Mouse (Mus musculus) hindlimb bud, embryonic 11.5 days (tissue): ENCODE measurements at regions not wholly inside any gene's neighbourhood (a gene's known extent, or its start where the extent isn't known, plus 50 kb on each side); places are given as distances from the start of the nearest gene placed in this dataset.

Experiments used
- DNase-seq: peaks from one replicate; pipeline ENCODE4 v3.0.0-alpha.2; 2012; ENCODE audit warnings: low read depth, low spot score; ENCODE audit errors: extremely low spot score

DNA sequence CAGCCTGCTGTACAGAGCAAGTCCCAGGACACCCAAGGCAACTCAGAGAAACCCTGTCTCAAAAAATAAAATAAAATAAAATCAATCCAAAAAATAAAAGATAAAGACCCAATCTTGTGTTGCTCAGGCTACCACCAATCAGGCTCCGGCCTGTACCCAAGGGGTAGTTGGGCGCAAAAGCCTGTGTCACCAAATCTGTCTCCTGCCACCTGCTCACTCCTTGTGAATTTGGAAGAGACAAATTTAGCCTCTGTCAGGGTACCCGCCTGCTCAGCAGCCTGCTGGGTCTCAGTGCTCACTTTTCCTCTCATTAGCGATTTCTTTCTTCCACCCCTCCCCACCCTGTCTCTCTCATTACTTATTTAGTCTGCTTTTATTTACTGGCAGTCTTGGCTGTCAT, 54.6 kb downstream of the Sox4 start:
- no peak for DNase-seq

GRCm38 (mm10) chr13:28892896-28893295, 60.6 kb downstream of the Sox4 start:
- DNase-seq: no peak

DNA sequence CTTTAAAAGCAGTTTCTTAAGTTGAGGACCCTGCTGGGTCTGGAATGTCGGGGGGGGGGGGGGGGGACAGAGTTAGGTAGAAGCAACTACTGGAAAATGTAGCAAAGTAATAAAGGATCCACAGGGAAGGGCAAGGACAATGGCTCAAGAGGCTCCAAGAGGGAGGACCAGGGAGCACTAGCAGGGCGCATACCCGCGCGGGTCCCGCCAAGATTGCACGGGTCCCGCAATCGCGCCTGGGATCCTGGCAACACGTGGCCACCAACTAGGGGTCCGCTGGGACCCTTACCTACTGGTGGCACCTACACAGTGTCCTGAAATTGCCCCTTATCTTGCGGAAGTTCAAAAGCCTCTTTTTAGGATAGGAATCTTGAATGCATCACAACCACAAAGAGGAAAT, 66.4 kb downstream of the Sox4 start:
- no peak for DNase-seq

GRCm38 (mm10) chr13:28886691-28887090, 66.8 kb downstream of the Sox4 start:
- no peak for DNase-seq

GRCm38 (mm10) chr13:28885083-28886037, 68.2 kb downstream of the Sox4 start:
- peak; percentile 18 for DNase-seq

GRCm38 (mm10) chr13:28884191-28884820, 69.2 kb downstream of the Sox4 start:
- no peak for DNase-seq

DNA sequence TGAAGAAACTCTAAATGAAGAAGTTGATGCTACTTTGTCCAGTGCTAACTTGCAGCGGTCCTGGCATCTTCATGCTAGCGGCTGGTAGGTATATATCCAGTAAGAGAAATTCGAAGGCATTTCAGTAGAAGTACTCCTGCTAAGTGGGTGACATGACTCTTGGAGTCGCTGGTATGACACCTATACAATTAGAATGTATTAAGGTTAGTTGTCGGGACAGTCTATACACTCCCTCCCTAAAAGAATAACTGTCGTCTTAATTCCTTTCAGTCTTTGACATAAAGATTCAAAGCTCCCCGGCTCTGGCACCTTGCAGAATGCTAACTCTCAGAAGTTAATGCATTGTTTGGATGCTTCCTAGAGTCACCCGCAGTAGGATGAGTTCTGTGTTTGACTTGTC, 70.1 kb downstream of the Sox4 start:
- no peak for DNase-seq

GRCm38 (mm10) chr13:28880888-28881287, 72.6 kb downstream of the Sox4 start:
- no peak for DNase-seq

- no peak for DNase-seq
Measured at GRCm38 (mm10) chr13:28878692-28879091, 74.8 kb downstream of the Sox4 start.

GRCm38 (mm10) chr13:28876771-28877170, 76.7 kb downstream of the Sox4 start:
- no peak for DNase-seq

DNA sequence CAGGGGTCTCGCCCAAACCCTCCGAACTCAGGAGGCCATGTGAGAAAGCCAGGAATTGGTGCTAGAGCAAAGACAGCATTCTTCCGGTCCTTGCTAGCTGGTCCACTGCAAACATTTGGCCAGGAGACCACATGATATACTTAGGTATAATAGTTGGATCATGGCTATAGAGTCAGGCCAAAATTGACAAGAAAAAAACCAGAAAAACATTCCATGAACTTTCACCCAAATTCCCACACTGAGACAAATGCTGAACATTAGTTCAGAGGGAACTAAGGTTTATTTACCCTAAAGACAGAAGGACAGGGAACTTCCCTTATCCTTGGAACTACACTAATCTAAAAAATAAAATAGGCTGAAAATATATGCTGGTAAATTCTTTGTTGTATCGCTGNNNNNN, 82.8 kb downstream of the Sox4 start:
- no peak for DNase-seq

GRCm38 (mm10) chr13:28867210-28867609, 86.3 kb downstream of the Sox4 start:
- DNase-seq: no peak

DNA sequence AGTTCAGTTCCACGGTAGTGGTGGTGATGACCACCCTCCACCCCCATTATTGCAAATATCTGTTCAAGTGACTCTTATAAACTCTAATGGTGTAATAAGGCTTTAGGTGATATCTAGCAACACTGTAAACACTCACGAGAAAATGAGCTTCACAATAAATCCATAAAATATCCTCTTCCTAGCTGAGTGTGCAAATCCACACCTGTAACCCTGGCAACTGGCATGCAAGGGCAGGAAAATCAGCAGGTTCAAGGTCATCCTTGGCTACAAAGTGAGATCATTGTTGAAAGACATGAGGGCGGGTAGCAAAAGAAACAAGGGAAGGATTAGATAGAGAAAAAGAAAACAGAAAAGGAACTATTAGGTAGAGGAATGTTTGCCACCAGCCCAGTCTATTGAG, 86.8 kb downstream of the Sox4 start:
- DNase-seq: no peak

DNA sequence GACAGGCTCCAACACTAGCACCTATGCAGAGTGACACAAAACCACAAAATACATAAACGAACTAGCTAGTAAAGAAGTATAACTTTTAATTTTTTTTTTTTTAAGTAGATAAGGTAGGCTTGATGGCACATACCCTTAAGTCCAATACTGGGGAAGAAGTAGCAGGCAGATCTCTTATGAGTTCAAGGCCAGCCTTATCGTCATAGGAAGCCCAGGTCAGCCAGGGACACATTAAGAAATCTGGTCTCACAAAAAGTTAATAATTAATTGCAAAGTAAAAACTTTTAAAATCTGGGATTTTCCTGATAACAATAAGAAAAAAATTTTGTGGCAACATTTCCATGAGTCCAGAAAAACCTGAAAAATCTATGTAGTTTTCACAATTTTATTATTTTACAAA, 92.9 kb downstream of the Sox4 start:
- DNase-seq: no peak

- no peak for DNase-seq
Measured at GRCm38 (mm10) chr13:28859829-28860427, 93.6 kb downstream of the Sox4 start.

DNA sequence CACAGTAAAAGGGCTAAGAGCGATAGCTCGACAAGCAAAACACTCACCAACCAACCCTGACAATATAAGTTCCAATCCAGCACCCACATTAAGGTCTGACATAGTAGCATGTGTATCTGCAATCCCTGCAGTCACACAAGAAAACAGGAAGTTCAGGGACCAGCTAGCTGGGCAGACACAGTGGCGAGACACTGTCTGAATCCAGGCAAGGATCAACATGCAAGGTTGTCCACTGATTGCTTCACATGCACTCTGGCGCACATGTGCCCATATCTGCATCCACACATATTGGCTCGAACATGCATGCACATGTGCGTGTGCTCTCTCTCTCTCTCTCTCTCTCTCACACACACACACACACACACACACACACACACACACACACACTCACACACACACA, 95.5 kb downstream of the Sox4 start:
- DNase-seq: no peak

DNA sequence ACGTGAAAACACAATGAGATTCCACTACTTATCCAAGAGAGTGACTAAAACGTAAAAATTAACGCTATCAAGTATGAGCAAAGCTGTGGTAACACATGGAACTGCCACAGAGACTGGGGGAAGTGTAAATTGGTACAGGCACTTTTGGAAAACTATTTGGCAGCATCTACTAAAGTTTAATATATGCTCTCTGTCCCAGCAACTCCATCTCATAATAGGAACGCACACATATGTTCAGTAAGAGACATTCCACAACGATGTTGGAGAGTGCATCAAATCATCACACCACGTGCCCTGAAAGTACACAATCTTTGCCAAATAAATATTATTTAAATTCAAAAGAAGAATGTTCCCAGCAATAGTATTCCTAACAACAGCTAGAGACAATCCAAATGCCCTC, 96.3 kb downstream of the Sox4 start:
- no peak for DNase-seq

- no peak for DNase-seq
Measured at GRCm38 (mm10) chr13:28856472-28856871, 97.0 kb downstream of the Sox4 start.

- no peak for DNase-seq
Measured at GRCm38 (mm10) chr13:28854247-28854646, 99.3 kb downstream of the Sox4 start.

GRCm38 (mm10) chr13:28848305-28848704, 105.2 kb downstream of the Sox4 start:
- no peak for DNase-seq

- DNase-seq: no peak
Measured at GRCm38 (mm10) chr13:28847478-28847877, 106.0 kb downstream of the Sox4 start.

GRCm38 (mm10) chr13:28844495-28844894, 109.0 kb downstream of the Sox4 start:
- DNase-seq: no peak
